Mouse (Mus musculus): ENCODE data around the gene Mrpl33. TPM values are rescaled to one million over a fixed set of nuclear protein-coding genes. Genes with fewer than 3 reads are reported as not detected.

The Mrpl33 gene
- polyA plus RNA-seq, 1 experiment = 27.6 TPM

- 83% methylated on average over 1 of the region's 1 CpGs for WGBS
- H3K4me1 ChIP-seq (replicated peaks; ENCODE audit: control insufficient read depth, insufficient read depth, low read length) = no peaks in the 10 kb centered on the region
- no peak overlapping the region for H3K27ac ChIP-seq (ENCODE audit: control insufficient read depth, insufficient read depth, low read length)
- no peaks in the 10 kb centered on the region for H3K36me3 ChIP-seq (ENCODE audit: control insufficient read depth, insufficient read depth, low read length)
- TF ChIP-seq POLR2A (IDR thresholded peaks at IDR 0.05; ENCODE audit: control insufficient read depth, extremely low read depth, insufficient read depth, low read length, poor library complexity) (no peak), CTCF (IDR thresholded peaks at IDR 0.05; ENCODE audit: borderline replicate concordance, control insufficient read depth, extremely low read depth, insufficient read depth, low read length, poor library complexity) (no peak)
- no peak for DNase-seq
- no peak overlapping the region for H3K4me3 ChIP-seq (ENCODE audit: control insufficient read depth, insufficient read depth, low read length)
- H3K27me3 ChIP-seq (ENCODE audit: control insufficient read depth, insufficient read depth, low read length) = no peaks in the 10 kb centered on the region
Observed at GRCm38 (mm10) chr5:31678000-31678399, 81.3 kb downstream of the Mrpl33 start.

- TF ChIP-seq CTCF (IDR thresholded peaks at IDR 0.05; ENCODE audit: borderline replicate concordance, control insufficient read depth, extremely low read depth, insufficient read depth, low read length, poor library complexity) = no peak
- TF ChIP-seq POLR2A (IDR thresholded peaks at IDR 0.05; ENCODE audit: control insufficient read depth, extremely low read depth, insufficient read depth, low read length, poor library complexity) = no peak
- Histone ChIP-seq H3K36me3 (ENCODE audit: control insufficient read depth, insufficient read depth, low read length) (no peaks in the 10 kb centered on the region), H3K27me3 (ENCODE audit: control insufficient read depth, insufficient read depth, low read length) (no peaks in the 10 kb centered on the region), H3K4me1 (replicated peaks; ENCODE audit: control insufficient read depth, insufficient read depth, low read length) (no peaks in the 10 kb centered on the region), H3K4me3 (ENCODE audit: control insufficient read depth, insufficient read depth, low read length) (no peak overlapping the region), H3K27ac (ENCODE audit: control insufficient read depth, insufficient read depth, low read length) (no peak overlapping the region)
- DNase-seq = no peak
- 64% methylated on average over 4 of the region's 4 CpGs for WGBS
Observed at GRCm38 (mm10) chr5:31680183-31680582, 83.4 kb downstream of the Mrpl33 start.

- Histone ChIP-seq H3K36me3 (ENCODE audit: control insufficient read depth, insufficient read depth, low read length) (no peaks in the 10 kb centered on the region), H3K27me3 (ENCODE audit: control insufficient read depth, insufficient read depth, low read length) (no peaks in the 10 kb centered on the region), H3K4me3 (ENCODE audit: control insufficient read depth, insufficient read depth, low read length) (no peak overlapping the region), H3K4me1 (replicated peaks; ENCODE audit: control insufficient read depth, insufficient read depth, low read length) (no peaks in the 10 kb centered on the region), H3K27ac (ENCODE audit: control insufficient read depth, insufficient read depth, low read length) (no peak overlapping the region)
- DNase-seq = no peak
- no peak for TF ChIP-seq POLR2A (IDR thresholded peaks at IDR 0.05; ENCODE audit: control insufficient read depth, extremely low read depth, insufficient read depth, low read length, poor library complexity)
- TF ChIP-seq CTCF (IDR thresholded peaks at IDR 0.05; ENCODE audit: borderline replicate concordance, control insufficient read depth, extremely low read depth, insufficient read depth, low read length, poor library complexity) = no peak
- whole genome bisulfite sequencing = 98% methylated on average over 1 of the region's 1 CpGs
Observed at GRCm38 (mm10) chr5:31682305-31682704, 85.6 kb downstream of the Mrpl33 start.

- no peak for TF ChIP-seq CTCF (IDR thresholded peaks at IDR 0.05; ENCODE audit: borderline replicate concordance, control insufficient read depth, extremely low read depth, insufficient read depth, low read length, poor library complexity)
- no peak for TF ChIP-seq POLR2A (IDR thresholded peaks at IDR 0.05; ENCODE audit: control insufficient read depth, extremely low read depth, insufficient read depth, low read length, poor library complexity)
- 92% methylated on average over 2 of the region's 2 CpGs for WGBS
- H3K36me3 ChIP-seq (ENCODE audit: control insufficient read depth, insufficient read depth, low read length) = no peaks in the 10 kb centered on the region
- H3K4me1 ChIP-seq (replicated peaks; ENCODE audit: control insufficient read depth, insufficient read depth, low read length) = no peaks in the 10 kb centered on the region
- no peak for DNase-seq
- no peaks in the 10 kb centered on the region for H3K27me3 ChIP-seq (ENCODE audit: control insufficient read depth, insufficient read depth, low read length)
- H3K27ac ChIP-seq (ENCODE audit: control insufficient read depth, insufficient read depth, low read length) = no peak overlapping the region
- H3K4me3 ChIP-seq (ENCODE audit: control insufficient read depth, insufficient read depth, low read length) = no peak overlapping the region
Observed at GRCm38 (mm10) chr5:31686040-31686439, 89.3 kb downstream of the Mrpl33 start.

GRCm38 (mm10) chr5:31687972-31688371 lies 91.2 kb downstream of the Mrpl33 start:
- no peak overlapping the region for H3K4me3 ChIP-seq (ENCODE audit: control insufficient read depth, insufficient read depth, low read length)
- no peaks in the 10 kb centered on the region for H3K27me3 ChIP-seq (ENCODE audit: control insufficient read depth, insufficient read depth, low read length)
- H3K4me1 ChIP-seq (replicated peaks; ENCODE audit: control insufficient read depth, insufficient read depth, low read length) = no peaks in the 10 kb centered on the region
- TF ChIP-seq POLR2A (IDR thresholded peaks at IDR 0.05; ENCODE audit: control insufficient read depth, extremely low read depth, insufficient read depth, low read length, poor library complexity) (no peak), CTCF (IDR thresholded peaks at IDR 0.05; ENCODE audit: borderline replicate concordance, control insufficient read depth, extremely low read depth, insufficient read depth, low read length, poor library complexity) (no peak)
- WGBS = 82% methylated on average over 3 of the region's 3 CpGs
- H3K36me3 ChIP-seq (ENCODE audit: control insufficient read depth, insufficient read depth, low read length) = no peaks in the 10 kb centered on the region
- no peak overlapping the region for H3K27ac ChIP-seq (ENCODE audit: control insufficient read depth, insufficient read depth, low read length)
- no peak for DNase-seq

- peaks cover 4% of the 10 kb centered on the region for H3K4me1 ChIP-seq (replicated peaks; ENCODE audit: control insufficient read depth, insufficient read depth, low read length)
- H3K4me3 ChIP-seq (ENCODE audit: control insufficient read depth, insufficient read depth, low read length) = no peak overlapping the region
- no peak overlapping the region for H3K27ac ChIP-seq (ENCODE audit: control insufficient read depth, insufficient read depth, low read length)
- no peaks in the 10 kb centered on the region for H3K36me3 ChIP-seq (ENCODE audit: control insufficient read depth, insufficient read depth, low read length)
- H3K27me3 ChIP-seq (ENCODE audit: control insufficient read depth, insufficient read depth, low read length) = no peaks in the 10 kb centered on the region
- TF ChIP-seq POLR2A (IDR thresholded peaks at IDR 0.05; ENCODE audit: control insufficient read depth, extremely low read depth, insufficient read depth, low read length, poor library complexity) (no peak), CTCF (IDR thresholded peaks at IDR 0.05; ENCODE audit: borderline replicate concordance, control insufficient read depth, extremely low read depth, insufficient read depth, low read length, poor library complexity) (no peak)
- DNase-seq = no peak
Observed at GRCm38 (mm10) chr5:31693191-31693590, 96.5 kb downstream of the Mrpl33 start.

GRCm38 (mm10) chr5:31696971-31697643 lies 100.4 kb downstream of the Mrpl33 start, which contains the start of gene Rbks:
TSS of gene Rbks (minus strand) at chr5:31697627.
- WGBS = 5% methylated on average over 18 of the region's 18 CpGs
- no peaks in the 10 kb centered on the region for H3K36me3 ChIP-seq (ENCODE audit: control insufficient read depth, insufficient read depth, low read length)
- DNase-seq = no peak
- no peaks in the 10 kb centered on the region for H3K27me3 ChIP-seq (ENCODE audit: control insufficient read depth, insufficient read depth, low read length)
- no peak for TF ChIP-seq CTCF (IDR thresholded peaks at IDR 0.05; ENCODE audit: borderline replicate concordance, control insufficient read depth, extremely low read depth, insufficient read depth, low read length, poor library complexity)
- no peak for TF ChIP-seq POLR2A (IDR thresholded peaks at IDR 0.05; ENCODE audit: control insufficient read depth, extremely low read depth, insufficient read depth, low read length, poor library complexity)
- peak within 1 kb of the TSS; percentile 89 for H3K27ac ChIP-seq (ENCODE audit: control insufficient read depth, insufficient read depth, low read length)
- H3K4me1 ChIP-seq (replicated peaks; ENCODE audit: control insufficient read depth, insufficient read depth, low read length) = peaks cover 4% of the 10 kb centered on the region
- H3K4me3 ChIP-seq (ENCODE audit: control insufficient read depth, insufficient read depth, low read length) = peak within 1 kb of the TSS; percentile 65
